Mouse (Mus musculus): ENCODE data around the gene Lrrc46. TPM values are rescaled to one million over a fixed set of nuclear protein-coding genes. Genes with fewer than 3 reads are reported as not detected.
A peak's percentile ranks its signal among the peaks of the same experiment; 100 is the strongest.

The Lrrc46 gene
- 0.09 TPM in 2 replicates for polyA plus RNA-seq (2012; rRNA removed)

DNA sequence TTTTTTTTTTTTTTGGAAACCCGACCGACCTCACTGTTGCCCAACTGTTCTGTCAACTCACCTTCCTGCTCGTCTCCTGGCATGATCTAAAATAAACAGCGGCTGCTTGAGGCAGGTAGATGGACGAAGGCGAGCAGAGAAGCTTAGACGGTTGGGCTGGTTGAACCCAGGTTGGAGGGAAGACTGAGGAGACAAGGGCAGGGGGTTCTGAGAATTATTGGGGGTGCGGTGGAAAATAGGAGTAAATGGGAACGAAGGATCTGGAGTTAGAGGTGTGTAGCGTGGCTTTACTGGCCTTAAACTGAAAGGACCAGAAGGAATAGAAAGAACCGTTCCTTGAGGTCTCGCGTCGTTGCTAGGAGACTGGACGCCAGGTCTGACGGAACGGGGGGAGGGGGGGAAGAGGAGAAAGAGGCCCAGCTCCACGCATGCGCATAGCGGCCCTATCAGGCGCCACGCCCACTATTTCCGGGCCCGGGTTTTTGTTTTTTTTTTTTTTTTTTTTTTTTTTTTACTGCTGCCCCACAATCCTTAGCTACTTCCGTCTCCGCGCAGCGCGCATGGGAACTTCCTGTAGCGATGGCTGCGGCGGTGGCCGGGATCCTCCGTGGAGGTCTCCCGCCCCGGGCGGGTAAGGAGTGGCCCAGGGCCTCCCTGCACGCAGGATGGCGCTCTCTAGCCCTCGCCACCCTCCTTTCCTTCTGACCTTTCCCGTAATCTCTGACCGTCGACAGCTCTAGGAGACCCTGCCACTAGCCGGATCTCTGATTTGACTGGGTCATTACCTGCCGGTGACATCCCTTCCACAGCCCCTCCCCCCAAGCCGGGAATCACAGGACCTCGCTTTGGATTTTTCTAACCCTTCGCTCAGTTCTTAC is at the start of gene Lrrc46, which contains the start of gene Mrpl10:
Gene Lrrc46, minus strand, starts transcription at position 386 of the 878 bp plus-strand sequence.
Gene Mrpl10, plus strand, starts transcription at position 539 of the 878 bp plus-strand sequence.
- H3K36me3 ChIP-seq (ENCODE audit: control insufficient read depth, insufficient read depth, low read length), result peaks cover 2% of the 10 kb centered on the region; the same call in 1 of the 2 replicates
- no peaks in the 10 kb centered on the region for H3K4me1 ChIP-seq (ENCODE audit: control insufficient read depth, insufficient read depth, insufficient read length, low read length)
- peak within 1 kb of the TSS; percentile 90 for H3K4me3 ChIP-seq (ENCODE audit: low read depth, low read length)
- WGBS, result under 1% methylated on average over 48 of the region's 48 CpGs
- 0 out of 2 replicates have a peak within 1 kb of the TSS, but pooled peaks have one; percentile 36 for H3K27ac ChIP-seq (ENCODE audit: insufficient read depth, low read depth, low read length)
- peak; percentile 73 for TF ChIP-seq POLR2A (IDR thresholded peaks at IDR 0.05; ENCODE audit: low read depth, low read length)
- no peak for TF ChIP-seq CTCF (IDR thresholded peaks at IDR 0.05; ENCODE audit: extremely low read depth, insufficient read length, insufficient replicate concordance, low read depth, low read length)
- no peaks in the 10 kb centered on the region for H3K27me3 ChIP-seq (ENCODE audit: control insufficient read depth, insufficient read depth, low read length)

DNA sequence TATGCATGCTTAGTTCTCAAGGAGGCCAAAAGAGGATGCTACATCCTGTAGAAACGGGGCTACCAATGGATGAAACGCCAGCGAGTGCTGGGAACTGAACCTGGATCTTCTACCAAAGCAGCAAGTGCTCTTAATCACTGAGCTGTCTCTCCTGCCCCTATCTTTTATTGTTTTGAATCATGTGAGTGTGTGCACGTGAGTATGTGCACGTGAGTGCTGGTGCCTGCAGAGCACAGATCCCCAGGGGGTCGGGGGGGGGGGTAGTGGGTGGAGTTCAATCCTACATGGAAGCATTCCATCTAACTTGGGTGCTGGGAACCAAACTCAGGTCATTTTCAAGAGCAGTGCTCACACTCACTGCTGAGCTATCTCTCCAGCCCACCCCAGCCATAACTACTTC is 45.2 kb upstream of the Lrrc46 start:
- TF ChIP-seq POLR2A (IDR thresholded peaks at IDR 0.05; ENCODE audit: low read depth, low read length), result no peak
- TF ChIP-seq CTCF (IDR thresholded peaks at IDR 0.05; ENCODE audit: extremely low read depth, insufficient read length, insufficient replicate concordance, low read depth, low read length), result no peak
- 60% methylated on average over 6 of the region's 6 CpGs for WGBS
- H3K27me3 ChIP-seq (ENCODE audit: control insufficient read depth, insufficient read depth, low read length), result no peaks in the 10 kb centered on the region

DNA sequence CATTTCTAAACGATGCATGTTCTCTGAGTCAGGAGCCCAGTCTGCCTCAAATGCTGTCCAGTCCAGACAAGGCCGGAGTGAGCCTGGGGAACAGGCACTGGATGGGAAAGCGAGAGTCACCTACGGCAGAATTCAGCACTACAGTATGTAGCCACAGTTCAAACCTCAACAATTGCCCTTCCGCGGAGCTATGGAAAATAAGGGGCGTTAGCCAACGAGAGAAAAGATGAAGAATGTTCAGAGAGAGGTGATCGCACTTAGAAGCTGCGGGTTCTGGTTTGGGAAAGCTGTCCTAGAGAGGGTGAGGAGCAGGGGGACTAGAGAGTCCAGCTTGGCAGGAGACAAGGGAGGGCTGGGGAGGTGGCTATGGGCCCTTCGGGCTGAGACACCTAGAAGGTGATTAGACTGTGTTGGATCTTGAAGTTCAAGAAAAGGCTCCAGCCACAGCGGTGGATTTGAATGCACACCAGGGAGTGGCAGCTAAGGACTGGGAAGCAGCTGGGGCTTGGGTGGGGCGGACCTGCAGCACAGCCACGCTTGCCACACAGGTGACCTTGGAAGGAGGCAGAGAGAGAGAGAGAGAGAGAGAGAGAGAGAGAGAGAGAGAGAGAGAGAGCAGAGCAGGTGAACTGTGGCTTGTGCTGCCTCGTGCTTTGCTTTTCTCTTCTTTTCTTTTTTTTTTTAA is 43.8 kb upstream of the Lrrc46 start:
- H3K27me3 ChIP-seq (ENCODE audit: control insufficient read depth, insufficient read depth, low read length), result no peaks in the 10 kb centered on the region
- no peak overlapping the region for H3K4me3 ChIP-seq (ENCODE audit: low read depth, low read length)
- WGBS, result 68% methylated on average over 15 of the region's 15 CpGs
- H3K4me1 ChIP-seq (ENCODE audit: control insufficient read depth, insufficient read depth, insufficient read length, low read length), result no peaks in the 10 kb centered on the region
- H3K27ac ChIP-seq (ENCODE audit: insufficient read depth, low read depth, low read length), result no peak overlapping the region
- H3K36me3 ChIP-seq (ENCODE audit: control insufficient read depth, insufficient read depth, low read length), result no peaks in the 10 kb centered on the region
- TF ChIP-seq CTCF (IDR thresholded peaks at IDR 0.05; ENCODE audit: extremely low read depth, insufficient read length, insufficient replicate concordance, low read depth, low read length) (no peak), POLR2A (IDR thresholded peaks at IDR 0.05; ENCODE audit: low read depth, low read length) (no peak)

More for the DNA sequence above, 45.2 kb upstream of the Lrrc46 start:
- no peak overlapping the region for H3K27ac ChIP-seq (ENCODE audit: insufficient read depth, low read depth, low read length)
- H3K4me1 ChIP-seq (ENCODE audit: control insufficient read depth, insufficient read depth, insufficient read length, low read length), result no peaks in the 10 kb centered on the region
- H3K4me3 ChIP-seq (ENCODE audit: low read depth, low read length), result no peak overlapping the region
- H3K36me3 ChIP-seq (ENCODE audit: control insufficient read depth, insufficient read depth, low read length), result no peaks in the 10 kb centered on the region

DNA sequence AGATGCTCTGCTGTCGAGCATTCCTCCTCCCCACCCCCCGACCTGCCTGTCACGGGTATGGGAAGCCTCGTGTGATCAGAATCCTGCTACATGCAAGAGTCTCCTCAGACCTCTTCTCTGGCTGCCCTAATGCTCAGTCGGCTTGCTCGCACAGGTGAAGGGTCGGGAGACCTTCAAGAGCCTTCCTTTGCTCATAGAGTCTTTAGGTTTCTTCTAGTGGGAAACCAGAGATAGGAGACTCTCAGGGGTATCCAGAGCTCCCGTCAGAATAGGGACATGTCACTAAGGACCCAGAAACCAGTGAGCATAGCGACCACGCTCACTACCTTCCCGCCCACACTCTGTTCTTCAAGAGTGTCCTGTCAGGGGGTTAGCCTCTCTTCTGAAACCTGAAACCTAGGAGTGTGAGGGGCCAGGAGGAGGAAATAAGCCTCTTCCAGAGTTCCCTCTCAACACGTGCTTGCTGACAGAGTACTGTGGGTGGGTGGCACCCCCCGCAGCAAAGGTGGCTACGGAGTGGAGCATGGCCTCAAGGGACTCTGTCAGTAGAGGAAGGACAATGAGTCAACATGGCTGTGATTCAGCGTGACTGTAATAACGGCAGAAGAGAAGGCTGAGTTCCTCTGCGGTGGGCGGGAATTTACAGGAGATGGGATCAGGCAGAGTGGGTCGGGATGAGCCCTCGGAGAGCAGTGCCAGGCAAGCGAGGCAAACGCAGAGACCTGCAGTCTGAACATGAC is 42.4 kb upstream of the Lrrc46 start:
- Histone ChIP-seq H3K27me3 (ENCODE audit: control insufficient read depth, insufficient read depth, low read length) (no peaks in the 10 kb centered on the region), H3K4me3 (ENCODE audit: low read depth, low read length) (no peak overlapping the region), H3K36me3 (ENCODE audit: control insufficient read depth, insufficient read depth, low read length) (no peaks in the 10 kb centered on the region), H3K4me1 (ENCODE audit: control insufficient read depth, insufficient read depth, insufficient read length, low read length) (no peaks in the 10 kb centered on the region), H3K27ac (ENCODE audit: insufficient read depth, low read depth, low read length) (no peak overlapping the region)
- WGBS, result 23% methylated on average over 22 of the region's 22 CpGs
- TF ChIP-seq POLR2A (IDR thresholded peaks at IDR 0.05; ENCODE audit: low read depth, low read length) (no peak), CTCF (IDR thresholded peaks at IDR 0.05; ENCODE audit: extremely low read depth, insufficient read length, insufficient replicate concordance, low read depth, low read length) (no peak)

DNA sequence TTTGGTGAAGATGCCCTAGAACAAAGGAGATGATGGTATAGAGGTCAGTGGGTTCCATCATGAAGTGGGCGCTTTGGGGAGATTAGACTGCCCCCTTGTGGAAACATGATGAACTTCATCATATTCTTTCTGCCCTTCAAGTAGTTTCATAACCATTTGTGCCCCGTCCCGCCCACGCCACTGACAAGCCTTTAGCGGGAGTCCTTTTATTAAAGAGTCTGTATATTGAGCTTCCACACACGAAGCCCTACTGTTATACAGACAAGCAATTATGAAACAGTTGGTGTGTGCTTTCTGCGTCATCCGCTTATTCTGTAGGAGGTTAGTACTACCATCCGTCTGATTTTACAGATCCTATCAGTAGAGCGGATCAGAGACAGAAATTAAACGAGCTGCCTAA is 41.8 kb upstream of the Lrrc46 start:
- no peaks in the 10 kb centered on the region for H3K4me1 ChIP-seq (ENCODE audit: control insufficient read depth, insufficient read depth, insufficient read length, low read length)
- H3K36me3 ChIP-seq (ENCODE audit: control insufficient read depth, insufficient read depth, low read length), result no peaks in the 10 kb centered on the region
- no peak overlapping the region for H3K27ac ChIP-seq (ENCODE audit: insufficient read depth, low read depth, low read length)
- no peak overlapping the region for H3K4me3 ChIP-seq (ENCODE audit: low read depth, low read length)
- TF ChIP-seq POLR2A (IDR thresholded peaks at IDR 0.05; ENCODE audit: low read depth, low read length) (no peak), CTCF (IDR thresholded peaks at IDR 0.05; ENCODE audit: extremely low read depth, insufficient read length, insufficient replicate concordance, low read depth, low read length) (peak; percentile 64; the same call in 1 of the 2 replicates)
- H3K27me3 ChIP-seq (ENCODE audit: control insufficient read depth, insufficient read depth, low read length), result no peaks in the 10 kb centered on the region
- WGBS, result 22% methylated on average over 11 of the region's 11 CpGs

DNA sequence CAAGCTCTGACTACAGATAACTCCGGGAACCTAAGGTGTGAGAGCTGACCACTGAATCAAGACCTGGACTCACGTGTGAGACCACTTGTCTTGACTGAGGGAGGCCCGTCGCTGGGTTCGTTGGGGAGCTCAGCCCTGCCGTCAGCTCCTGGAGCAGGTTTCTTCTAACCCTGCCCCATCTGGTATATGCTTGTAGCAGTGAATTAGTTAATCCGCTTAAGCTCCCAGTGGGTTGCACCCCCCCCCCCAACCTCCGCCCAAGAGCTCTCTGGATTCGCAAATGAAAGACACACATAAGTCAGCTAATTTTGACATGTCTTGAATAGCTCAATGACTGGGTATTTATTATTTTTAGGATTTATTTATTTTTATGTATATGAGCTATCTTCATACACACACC is 39.1 kb upstream of the Lrrc46 start:
- H3K27ac ChIP-seq (ENCODE audit: insufficient read depth, low read depth, low read length), result no peak overlapping the region
- 39% methylated on average over 9 of the region's 9 CpGs for WGBS
- no peak for TF ChIP-seq POLR2A (IDR thresholded peaks at IDR 0.05; ENCODE audit: low read depth, low read length)
- no peak for TF ChIP-seq CTCF (IDR thresholded peaks at IDR 0.05; ENCODE audit: extremely low read depth, insufficient read length, insufficient replicate concordance, low read depth, low read length)
- no peaks in the 10 kb centered on the region for H3K36me3 ChIP-seq (ENCODE audit: control insufficient read depth, insufficient read depth, low read length)
- no peaks in the 10 kb centered on the region for H3K27me3 ChIP-seq (ENCODE audit: control insufficient read depth, insufficient read depth, low read length)
- H3K4me1 ChIP-seq (ENCODE audit: control insufficient read depth, insufficient read depth, insufficient read length, low read length), result no peaks in the 10 kb centered on the region
- H3K4me3 ChIP-seq (ENCODE audit: low read depth, low read length), result no peak overlapping the region

Measured in small intestine, adult 2 months (tissue).